Mouse (Mus musculus) hindbrain, embryonic 16.5 days (tissue): ENCODE data around the gene Upk2. TPM values are rescaled to one million over a fixed set of nuclear protein-coding genes. Genes with fewer than 3 reads are reported as not detected.

Experiments
- ATAC-seq: fragments of 200-750 bp; cut with Nextera tagmentation; 2 replicates; pipeline ENCODE4 v1.8.0; 2017; ENCODE audit warnings: moderate TSS enrichment, moderate library complexity
- H3K27ac ChIP-seq: fragments of 300-500 bp; sonication (generic); 2 replicates; pipeline ENCODE4 v1.5.1; 2014; ENCODE audit warnings: low read depth, mild to moderate bottlenecking, control low read depth, low read length, moderate library complexity
- H3K27me3 ChIP-seq: fragments of 300-500 bp; sonication (generic); replicated peaks from 2 replicates; pipeline ENCODE4 v1.6.1; 2014; ENCODE audit warnings: low read length; ENCODE audit not compliant: control insufficient read depth, insufficient read depth
- H3K36me3 ChIP-seq: fragments of 300-500 bp; sonication (generic); 2 replicates; pipeline ENCODE4 v1.6.1; 2014; ENCODE audit warnings: mild to moderate bottlenecking, low read length, moderate library complexity, mixed read lengths; ENCODE audit not compliant: control insufficient read depth, insufficient read depth
- H3K4me1 ChIP-seq: fragments of 300-500 bp; sonication (generic); 2 replicates; pipeline ENCODE4 v1.6.1; 2014; ENCODE audit warnings: low read depth, low read length; ENCODE audit not compliant: control insufficient read depth, insufficient read depth
- H3K4me2 ChIP-seq: fragments of 300-500 bp; sonication (generic); 2 replicates; pipeline ENCODE4 v1.6.1; 2014; ENCODE audit warnings: mild to moderate bottlenecking, low read length, control low read depth, moderate library complexity
- H3K4me3 ChIP-seq: fragments of 300-500 bp; sonication (generic); 2 replicates; pipeline ENCODE4 v1.5.1; 2014; ENCODE audit warnings: mild to moderate bottlenecking, low read length, control low read depth, moderate library complexity
- H3K9ac ChIP-seq: fragments of 300-500 bp; sonication (generic); 2 replicates; pipeline ENCODE4 v1.6.1; 2014; ENCODE audit warnings: low read depth, mild to moderate bottlenecking, control low read depth, low read length, moderate library complexity
- H3K9me3 ChIP-seq: fragments of 300-500 bp; sonication (generic); 2 replicates; pipeline ENCODE4 v1.6.1; 2014; ENCODE audit warnings: mild to moderate bottlenecking, low read length, moderate library complexity; ENCODE audit not compliant: control insufficient read depth
- WGBS: fragments of 180-500 bp; shearing (Covaris S2); extraction: QIAGEN DNeasy Blood & Tissue Kit; methylation state at CpG from one replicate; pipeline ENCODE4 v1.1.7; 2014; 5-methylcytosine and 5-hydroxymethylcytosine counted together
- polyA plus RNA-seq: library from polyadenylated mRNA; unstranded; fragments of >200 nt; fragmentation: Nextera tagmentation; extraction: Ambion mirVana; gene quantifications from 2 replicates; pipeline ENCODE4 v1.2.1, GENCODE M21; 2015

Upk2 gene
- polyA plus RNA-seq, result not detected in 2 replicates

- 23% methylated on average over 4 of the region's 4 CpGs for WGBS
- H3K27ac ChIP-seq, result no peak within 1 kb of the TSS
- no peak within 1 kb of the TSS for H3K4me2 ChIP-seq
- H3K4me1 ChIP-seq, result peaks cover 23% of the 10 kb centered on the region
- no peaks in the 10 kb centered on the region for H3K9me3 ChIP-seq
- no peak for ATAC-seq
- H3K36me3 ChIP-seq, result no peaks in the 10 kb centered on the region
- no peak within 1 kb of the TSS for H3K4me3 ChIP-seq
- H3K27me3 ChIP-seq, result no peaks in the 10 kb centered on the region
- peak within 1 kb of the TSS; percentile 33 for H3K9ac ChIP-seq
Observed at GRCm38 (mm10) chr9:44454891-44455220, at the start of gene Upk2. Gene Upk2, minus strand, starts transcription at chr9:44454976.

DNA sequence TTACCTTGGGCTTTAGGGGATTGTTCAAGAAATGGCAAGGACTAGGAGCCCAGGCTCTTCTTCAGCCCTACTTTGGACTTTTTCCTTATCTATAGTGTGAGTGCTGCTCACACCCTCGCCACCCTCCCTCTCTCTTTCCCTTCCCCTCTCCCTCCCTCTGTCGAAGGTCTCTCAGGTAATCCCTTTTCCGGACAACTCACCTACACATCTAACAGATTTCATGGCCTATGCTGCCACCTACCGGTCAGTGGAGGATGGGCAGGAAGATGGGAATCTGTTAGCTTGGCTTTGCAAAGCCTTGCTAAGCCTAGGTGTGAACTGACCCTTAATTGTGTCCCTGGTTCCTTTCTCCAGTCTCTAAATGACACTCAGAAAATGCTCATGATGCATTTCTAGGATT is 47.2 kb upstream of the Upk2 start:
- no peak overlapping the region for H3K9ac ChIP-seq
- no peaks in the 10 kb centered on the region for H3K27me3 ChIP-seq
- H3K27ac ChIP-seq, result no peak overlapping the region
- H3K4me1 ChIP-seq, result peaks cover 51% of the 10 kb centered on the region
- no peaks in the 10 kb centered on the region for H3K9me3 ChIP-seq
- WGBS, result 2% methylated on average over 4 of the region's 4 CpGs
- no peak overlapping the region for H3K4me3 ChIP-seq
- ATAC-seq, result no peak
- no peak overlapping the region for H3K4me2 ChIP-seq
- peaks cover 14% of the 10 kb centered on the region for H3K36me3 ChIP-seq

DNA sequence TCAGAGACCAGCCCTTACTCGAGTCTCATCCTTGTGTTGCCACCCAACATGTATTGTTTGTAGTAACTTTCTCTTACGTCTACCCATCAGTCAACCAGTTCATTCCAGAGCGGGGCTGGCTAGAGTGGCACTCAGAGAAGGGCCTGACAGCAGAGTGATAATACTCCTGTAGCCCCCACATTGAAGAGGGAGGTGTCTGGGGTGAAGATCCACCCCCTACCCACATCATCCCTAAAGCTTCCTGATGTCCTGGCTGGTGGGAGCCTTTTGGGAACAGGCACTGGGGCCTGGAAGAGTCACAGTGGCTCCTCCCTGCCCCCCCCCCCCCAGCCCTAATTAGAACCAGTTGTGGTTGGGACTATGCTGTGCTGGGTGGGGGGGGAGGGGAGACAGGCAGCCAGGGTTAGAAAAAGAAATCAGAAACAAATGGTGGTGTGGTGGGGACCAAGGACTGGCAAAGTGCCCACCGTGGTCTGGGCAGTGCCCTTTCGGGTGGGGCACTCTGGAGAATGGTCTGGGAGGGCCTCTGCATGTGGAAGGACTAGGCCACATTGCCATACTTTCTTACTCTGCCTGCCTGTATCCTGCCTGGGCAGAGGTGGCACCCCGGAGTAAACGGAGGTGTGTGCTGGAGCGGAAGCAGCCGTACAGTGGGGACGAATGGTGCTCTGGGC is 46.6 kb upstream of the Upk2 start:
- Histone ChIP-seq H3K27me3 (no peaks in the 10 kb centered on the region), H3K36me3 (peaks cover 8% of the 10 kb centered on the region; the same call in 1 of the 2 replicates), H3K9me3 (no peaks in the 10 kb centered on the region), H3K4me1 (peaks cover 58% of the 10 kb centered on the region), H3K9ac (no peak overlapping the region), H3K4me2 (no peak overlapping the region), H3K27ac (no peak overlapping the region), H3K4me3 (no peak overlapping the region)
- WGBS, result 43% methylated on average over 10 of the region's 10 CpGs
- ATAC-seq, result no peak

DNA sequence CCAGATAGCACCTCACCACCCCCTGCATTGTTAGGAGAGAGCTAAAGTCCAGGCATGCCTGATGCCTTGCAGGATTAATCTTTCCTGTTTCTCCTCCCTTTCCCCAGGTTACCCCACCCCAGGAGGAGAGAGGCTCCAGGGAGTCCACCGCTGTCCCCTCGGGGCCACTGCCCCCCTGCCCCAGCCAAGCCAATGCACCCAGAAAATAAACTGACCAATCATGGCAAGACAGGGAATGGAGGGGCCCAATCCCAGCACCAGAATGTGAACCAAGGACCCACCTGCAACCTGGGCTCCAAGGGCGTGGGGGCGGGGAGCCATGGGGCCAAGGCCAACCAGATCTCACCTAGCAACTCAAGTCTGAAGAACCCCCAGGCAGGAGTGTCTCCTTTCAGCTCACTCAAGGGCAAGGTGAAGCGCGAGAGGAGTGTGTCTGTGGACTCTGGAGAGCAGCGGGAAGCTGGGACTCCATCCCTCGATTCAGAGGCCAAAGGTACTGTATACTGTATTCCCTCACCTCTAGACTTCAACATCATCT is 45.9 kb upstream of the Upk2 start:
- H3K9ac ChIP-seq, result no peak overlapping the region
- H3K27me3 ChIP-seq, result no peaks in the 10 kb centered on the region
- no peak overlapping the region for H3K4me3 ChIP-seq
- H3K9me3 ChIP-seq, result no peaks in the 10 kb centered on the region
- peaks cover 58% of the 10 kb centered on the region for H3K4me1 ChIP-seq
- 0 out of 2 replicates have a peak, but pooled peaks cover 3% of the 10 kb centered on the region for H3K36me3 ChIP-seq
- 0 out of 2 replicates have a peak overlapping the region, but pooled peaks have one; percentile 14 for H3K27ac ChIP-seq
- ATAC-seq, result no peak
- WGBS, result 53% methylated on average over 8 of the region's 8 CpGs
- H3K4me2 ChIP-seq, result no peak overlapping the region

DNA sequence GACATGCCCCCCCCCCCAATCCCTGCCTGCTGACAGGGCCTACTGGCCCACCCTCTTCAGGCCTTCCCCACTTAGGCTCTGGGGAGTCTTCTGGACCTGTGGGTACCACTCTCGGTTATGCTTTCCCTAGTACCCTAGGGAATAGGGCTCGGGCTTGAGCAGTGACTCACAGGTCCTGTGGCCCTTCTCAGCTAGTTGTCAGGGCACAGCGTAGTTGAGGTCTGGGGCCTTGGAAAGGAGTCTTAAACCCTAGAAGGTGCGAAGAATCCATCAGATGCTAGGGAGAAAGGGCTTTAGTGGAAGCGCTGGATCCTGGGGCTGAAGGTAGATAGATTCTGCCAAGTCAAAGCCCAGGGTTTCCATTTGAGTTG is 45.4 kb upstream of the Upk2 start:
- 36% methylated on average over 5 of the region's 5 CpGs for WGBS
- Histone ChIP-seq H3K4me3 (no peak overlapping the region), H3K27me3 (no peaks in the 10 kb centered on the region)

GRCm38 (mm10) chr9:44499356-44500162 is 44.8 kb upstream of the Upk2 start:
- peak overlapping the region; percentile 85 for H3K27ac ChIP-seq
- peak overlapping the region; percentile 90 for H3K4me2 ChIP-seq
- no peaks in the 10 kb centered on the region for H3K36me3 ChIP-seq
- no peaks in the 10 kb centered on the region for H3K9me3 ChIP-seq
- 5% methylated on average over 19 of the region's 20 CpGs for WGBS
- H3K4me1 ChIP-seq, result peaks cover 61% of the 10 kb centered on the region
- peak; percentile 34; the same call in 1 of the 2 replicates for ATAC-seq
- peak overlapping the region; percentile 45 for H3K4me3 ChIP-seq
- H3K9ac ChIP-seq, result peak overlapping the region; percentile 71
- no peaks in the 10 kb centered on the region for H3K27me3 ChIP-seq

More for the DNA sequence above, 45.4 kb upstream of the Upk2 start:
- Histone ChIP-seq H3K4me1 (peaks cover 61% of the 10 kb centered on the region), H3K36me3 (no peaks in the 10 kb centered on the region), H3K9ac (peak overlapping the region; percentile 71; the same call in 1 of the 2 replicates), H3K4me2 (peak overlapping the region; percentile 90), H3K27ac (peak overlapping the region; percentile 85), H3K9me3 (no peaks in the 10 kb centered on the region)
- ATAC-seq, result no peak

DNA sequence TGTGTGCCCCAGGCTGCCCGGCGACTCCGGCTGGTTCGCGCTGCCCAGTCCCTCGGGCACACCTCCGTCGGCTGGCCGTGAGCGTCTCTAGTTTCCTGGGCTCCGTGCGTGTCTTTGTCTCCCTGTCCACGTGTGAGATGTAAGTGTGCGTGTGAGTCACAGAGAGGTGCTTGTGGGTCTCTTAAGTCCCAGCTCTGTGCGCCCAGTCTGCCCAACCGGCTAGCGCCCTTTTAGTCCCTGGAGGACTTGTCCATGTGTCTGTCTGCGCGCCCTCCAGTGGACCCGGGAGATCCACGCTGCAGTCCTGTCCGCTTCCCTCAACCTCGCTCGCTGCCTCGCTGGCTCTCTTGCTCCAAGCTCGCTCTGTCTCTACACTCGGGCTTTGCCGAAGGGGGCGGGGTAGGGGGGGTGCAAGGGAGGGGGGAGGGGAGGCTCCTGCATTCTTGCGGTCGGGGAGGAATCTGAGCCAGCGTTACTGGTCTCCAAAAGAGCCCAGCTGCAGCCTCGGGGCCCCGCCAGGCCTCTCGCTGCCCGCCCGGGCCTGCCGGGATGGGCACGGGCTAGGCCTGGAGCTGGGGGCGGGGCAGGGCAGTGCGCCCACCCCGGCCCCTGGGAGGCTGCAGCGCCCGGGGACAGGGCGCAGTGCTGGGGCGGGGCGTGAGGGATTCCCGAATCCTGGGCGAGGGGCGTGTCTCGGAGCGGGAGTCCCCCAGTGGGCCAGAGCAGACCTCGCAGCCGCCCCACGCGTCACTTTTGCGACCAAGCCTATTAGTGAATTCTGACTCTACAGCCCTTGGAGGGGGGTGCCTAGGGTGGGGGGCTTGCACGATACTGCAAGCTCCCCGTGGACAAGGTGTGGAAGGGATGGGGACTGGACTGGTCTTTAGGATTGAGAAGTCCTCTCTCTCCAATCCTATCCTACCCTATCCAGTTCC is 43.9 kb upstream of the Upk2 start:
- H3K4me1 ChIP-seq, result peaks cover 70% of the 10 kb centered on the region
- peak overlapping the region; percentile 45 for H3K4me3 ChIP-seq
- H3K27ac ChIP-seq, result peak overlapping the region; percentile 85
- no peaks in the 10 kb centered on the region for H3K9me3 ChIP-seq
- H3K27me3 ChIP-seq, result no peaks in the 10 kb centered on the region
- WGBS, result under 1% methylated on average over 49 of the region's 59 CpGs
- H3K36me3 ChIP-seq, result no peaks in the 10 kb centered on the region
- peak overlapping the region; percentile 90 for H3K4me2 ChIP-seq
- ATAC-seq, result peak; percentile 79
- H3K9ac ChIP-seq, result peak overlapping the region; percentile 71

- H3K27me3 ChIP-seq, result no peaks in the 10 kb centered on the region
- H3K4me3 ChIP-seq, result peak overlapping the region; percentile 45
- WGBS, result 5% methylated on average over 11 of the region's 11 CpGs
- H3K4me1 ChIP-seq, result peaks cover 79% of the 10 kb centered on the region
- H3K9ac ChIP-seq, result peak overlapping the region; percentile 71
- H3K27ac ChIP-seq, result peak overlapping the region; percentile 85
- peak overlapping the region; percentile 90 for H3K4me2 ChIP-seq
- no peaks in the 10 kb centered on the region for H3K36me3 ChIP-seq
- ATAC-seq, result 0 out of 2 replicates have a peak, but pooled peaks have one; percentile 0
- no peaks in the 10 kb centered on the region for H3K9me3 ChIP-seq
Observed at GRCm38 (mm10) chr9:44497624-44498377, 43.0 kb upstream of the Upk2 start.
